Mouse (Mus musculus) T-cell, adult 2 months (primary cell): ENCODE measurements around the gene Vmn2r90.
A peak's percentile ranks its signal among the peaks of the same experiment; 100 is the strongest.
"Not testable (repeated sequence)": the region's sequence is repeated elsewhere in the genome, so short reads cannot be mapped to it uniquely, and the experiment has no call there.

Experiments used
- DNase-seq: peaks from one replicate; pipeline ENCODE4 v3.0.0; 2022; ENCODE audit warnings: low spot score

Gene Vmn2r90

DNA sequence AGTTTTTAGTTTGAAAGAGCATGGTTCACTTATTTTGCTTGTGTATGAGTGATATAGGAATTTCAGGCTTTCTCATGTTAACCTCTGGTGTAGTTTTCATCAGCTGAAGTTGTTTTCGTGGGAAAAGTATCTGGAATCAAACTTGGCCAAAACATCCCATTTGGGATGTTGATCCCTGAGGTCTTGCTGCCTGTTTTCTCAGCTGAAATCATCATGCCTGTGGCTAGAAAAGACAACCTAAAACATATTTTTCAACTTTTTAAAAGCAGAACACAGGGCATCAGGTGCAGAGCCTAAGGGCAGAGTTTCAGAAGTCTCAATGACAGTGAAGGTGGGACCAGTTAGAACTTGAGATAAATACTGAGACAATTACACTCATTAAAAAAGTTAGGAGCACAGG, at the start of gene Vmn2r90:
Vmn2r90 (plus strand) TSS at position 301 of the 400 bp plus-strand sequence.
- no peak for DNase-seq

DNA sequence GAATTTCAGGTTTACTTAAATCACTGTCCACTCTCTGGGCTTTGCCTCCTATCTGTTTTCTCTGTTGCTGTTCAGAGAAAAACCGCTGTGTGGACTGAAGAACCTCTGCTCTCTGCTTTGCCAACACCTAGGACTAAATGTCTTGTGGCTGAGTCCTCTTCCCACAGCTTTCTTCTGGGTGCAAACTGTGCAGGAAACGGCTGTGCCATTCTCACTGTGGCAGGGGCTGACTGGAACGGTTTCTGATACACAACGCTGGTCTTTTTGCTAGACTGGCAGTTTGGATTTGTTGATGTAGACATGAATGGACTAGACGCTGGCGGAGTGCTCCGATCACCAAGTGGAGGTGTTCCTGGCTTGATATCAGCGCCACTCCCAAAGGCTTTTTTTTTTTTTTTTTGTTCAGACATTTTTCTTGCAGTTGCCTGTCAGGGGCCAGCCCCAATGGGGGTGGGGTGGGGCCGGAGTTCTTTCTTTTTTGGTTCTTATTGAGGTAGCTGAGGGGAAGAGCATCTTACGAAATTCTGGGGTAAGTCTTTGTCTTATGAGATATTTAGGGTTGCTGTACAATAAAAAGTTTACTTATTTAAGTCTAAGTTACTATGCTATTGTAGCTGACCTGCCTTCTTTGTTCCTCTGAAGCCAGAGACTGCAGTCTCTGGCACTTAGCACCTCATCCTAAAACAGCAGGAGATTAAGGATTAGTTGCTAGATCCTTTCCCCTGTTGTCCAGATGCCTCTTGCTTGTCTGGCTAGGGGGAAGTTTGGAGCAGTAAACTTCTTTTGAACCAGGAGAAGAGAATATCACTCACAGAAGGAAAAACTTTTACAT, 48.3 kb upstream of the Vmn2r90 start:
- DNase-seq: no peak

DNA sequence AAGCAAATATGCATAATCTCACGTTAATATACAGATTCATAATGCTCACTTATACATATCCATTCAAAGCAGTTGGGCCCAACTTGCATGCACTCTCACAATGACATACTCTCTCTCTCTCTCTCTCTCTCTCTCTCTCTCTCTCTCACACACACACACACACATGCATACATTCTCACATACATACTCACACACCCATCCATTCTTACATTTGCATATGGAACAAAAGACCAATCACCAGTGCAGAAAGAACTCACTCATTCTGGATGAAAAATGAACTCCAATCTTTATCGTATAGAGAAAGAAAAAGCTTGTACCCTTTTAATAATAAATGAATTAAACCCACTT, 47.7 kb upstream of the Vmn2r90 start:
- no peak for DNase-seq

DNA sequence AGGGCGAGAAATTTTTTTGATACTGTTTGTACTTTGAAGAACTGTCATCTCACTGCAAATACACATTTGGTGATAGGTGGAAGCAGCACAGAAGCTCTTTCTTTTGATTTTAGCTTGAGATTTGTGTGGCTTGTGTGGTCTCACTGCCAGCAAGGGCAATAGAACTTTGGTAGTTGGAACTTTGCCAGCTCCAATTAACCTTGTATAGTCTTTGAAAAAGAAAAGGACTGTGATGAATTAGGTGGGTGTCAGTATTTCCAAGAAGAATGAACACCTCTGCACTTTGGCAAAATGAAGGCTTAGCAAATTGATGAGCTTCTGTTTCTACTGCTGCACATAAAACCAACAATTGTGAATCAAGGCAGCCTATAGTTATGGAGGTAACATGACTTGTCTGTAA, 24.8 kb upstream of the Vmn2r90 start:
- DNase-seq: no peak

DNA sequence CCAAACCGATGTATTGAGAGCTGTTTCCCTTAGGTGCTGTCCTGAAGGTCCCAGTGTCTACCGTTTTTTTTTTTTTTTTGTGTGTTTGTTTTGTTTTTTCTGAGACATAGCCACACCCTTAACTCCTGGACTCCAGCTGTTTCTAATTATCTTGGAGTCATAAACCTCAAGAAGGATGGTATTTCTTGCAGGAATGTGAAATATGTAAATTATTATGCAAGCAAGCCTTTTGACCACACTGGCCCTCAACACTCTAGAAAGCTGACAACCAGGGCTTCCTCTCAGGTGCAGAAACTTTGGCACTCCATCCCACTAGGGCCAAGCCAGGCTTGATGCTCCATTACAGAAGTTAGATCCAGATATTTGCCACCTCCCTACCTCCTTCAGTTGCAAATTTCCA, 12.9 kb upstream of the Vmn2r90 start:
- no peak for DNase-seq

DNA sequence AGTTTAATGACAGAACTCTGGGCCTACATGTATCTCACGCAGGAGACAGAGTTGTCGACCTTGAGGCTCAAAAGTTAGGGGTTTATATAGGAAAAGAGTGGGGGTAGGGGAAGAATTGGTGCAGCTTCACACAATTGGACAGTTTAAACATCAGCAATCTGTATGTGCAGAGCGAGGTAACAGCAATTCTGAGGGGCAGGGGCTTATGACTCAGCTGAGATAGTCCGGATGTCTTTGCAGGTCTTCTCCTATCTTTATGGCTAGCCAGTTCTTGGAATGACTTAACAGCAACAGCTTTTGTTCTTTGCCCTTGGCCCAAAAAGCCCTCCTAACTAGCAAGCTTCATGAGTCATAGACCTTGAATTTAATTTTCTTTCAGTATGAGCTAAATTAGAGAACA, 28.8 kb downstream of the Vmn2r90 start:
- not testable (repeated sequence) for DNase-seq

DNA sequence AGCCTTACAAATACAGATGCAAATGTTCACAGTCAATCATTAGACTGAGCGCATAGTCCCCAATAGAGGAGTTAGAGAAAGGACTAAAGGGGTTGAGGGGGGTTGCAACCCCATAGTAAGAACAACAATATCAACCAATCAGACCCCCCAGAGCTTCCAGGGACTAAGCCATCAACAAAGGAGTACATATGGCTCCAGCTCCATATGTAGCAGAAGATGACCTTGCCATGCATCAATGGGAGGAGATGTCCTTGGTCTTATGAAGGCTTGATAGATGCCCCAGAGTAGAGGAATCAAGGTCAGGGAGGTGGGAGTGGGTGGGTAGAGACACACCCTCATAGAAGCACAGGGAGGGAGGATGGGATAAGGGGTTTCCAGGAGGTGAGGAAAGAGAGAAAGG, 35.1 kb downstream of the Vmn2r90 start:
- DNase-seq: no peak

DNA sequence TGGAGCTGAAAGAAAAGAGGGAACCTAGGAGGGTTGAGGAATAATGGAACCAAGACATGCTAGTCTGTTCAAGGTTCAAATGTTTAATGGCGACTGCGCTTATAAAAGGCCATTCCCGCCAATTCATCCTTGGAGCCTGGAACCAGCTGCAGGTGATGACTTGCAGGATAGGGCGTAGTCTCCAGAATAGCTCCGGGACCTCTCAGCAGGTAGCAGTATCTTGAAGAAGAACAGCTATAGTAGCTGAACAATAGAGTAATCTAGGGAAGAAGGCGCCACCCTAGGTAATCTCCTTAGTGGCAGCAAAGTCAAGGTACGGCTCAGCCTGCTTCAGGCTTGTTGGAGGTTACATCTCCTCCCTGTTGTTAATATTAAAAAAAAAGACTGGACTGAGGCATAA, 35.8 kb downstream of the Vmn2r90 start:
- DNase-seq: not testable (repeated sequence)

DNA sequence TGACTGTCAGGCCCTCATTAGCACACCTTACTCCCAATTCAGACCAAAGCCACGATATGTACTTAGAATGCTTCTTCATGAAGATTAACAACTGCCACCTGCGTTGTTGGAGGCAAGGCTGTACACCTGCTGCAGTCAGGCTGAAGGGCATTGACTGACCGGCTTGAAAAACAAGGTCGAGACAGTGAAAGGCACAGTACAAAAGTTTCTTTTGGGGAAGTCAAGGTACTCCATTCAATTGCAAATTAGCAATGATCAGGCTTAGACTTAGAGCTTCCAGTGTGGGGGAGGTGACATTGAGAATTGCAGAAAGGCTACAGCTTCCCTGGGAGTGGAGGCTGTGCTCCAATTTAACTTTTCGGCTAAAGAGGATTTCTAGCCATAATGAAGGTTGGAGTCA, 36.4 kb downstream of the Vmn2r90 start:
- DNase-seq: not testable (repeated sequence)

DNA sequence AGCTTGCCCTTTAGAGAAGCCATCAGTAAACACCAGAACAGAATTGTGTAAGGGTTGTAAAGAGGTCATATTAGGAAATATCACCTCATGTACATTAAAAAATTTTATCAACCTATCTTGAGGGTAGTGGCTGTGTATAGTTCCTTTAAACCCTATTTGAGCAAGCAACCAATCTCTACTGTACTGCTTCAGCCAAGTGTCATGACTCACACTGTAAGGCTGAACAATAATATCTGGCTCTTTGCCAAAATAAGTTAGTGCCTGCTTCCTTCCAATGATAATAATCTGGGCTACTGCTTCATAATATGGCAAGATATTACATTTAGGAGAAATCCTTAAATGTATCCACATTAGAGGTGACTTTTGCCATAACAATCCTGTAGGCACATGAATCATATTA, 38.0 kb downstream of the Vmn2r90 start:
- not testable (repeated sequence) for DNase-seq

DNA sequence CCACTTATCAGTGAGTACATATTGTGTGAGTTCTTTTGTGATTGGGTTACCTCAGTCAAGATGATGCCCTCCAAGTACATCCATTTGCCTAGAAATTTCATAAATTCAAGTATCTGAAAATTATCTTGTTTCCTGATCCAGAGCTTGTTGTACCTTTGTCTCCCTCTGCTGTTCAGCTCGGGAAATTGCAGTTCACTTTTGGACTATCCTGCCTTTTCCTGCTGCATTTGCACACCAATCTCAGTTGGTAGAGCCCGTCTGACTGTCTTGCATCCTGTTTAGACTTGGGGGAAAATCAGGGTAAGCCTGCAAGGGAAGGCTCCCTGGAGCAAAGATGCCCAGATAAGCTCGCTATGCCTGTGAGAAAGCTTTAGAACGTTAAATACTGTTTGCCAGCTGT, 45.8 kb downstream of the Vmn2r90 start:
- DNase-seq: peak; percentile 31

DNA sequence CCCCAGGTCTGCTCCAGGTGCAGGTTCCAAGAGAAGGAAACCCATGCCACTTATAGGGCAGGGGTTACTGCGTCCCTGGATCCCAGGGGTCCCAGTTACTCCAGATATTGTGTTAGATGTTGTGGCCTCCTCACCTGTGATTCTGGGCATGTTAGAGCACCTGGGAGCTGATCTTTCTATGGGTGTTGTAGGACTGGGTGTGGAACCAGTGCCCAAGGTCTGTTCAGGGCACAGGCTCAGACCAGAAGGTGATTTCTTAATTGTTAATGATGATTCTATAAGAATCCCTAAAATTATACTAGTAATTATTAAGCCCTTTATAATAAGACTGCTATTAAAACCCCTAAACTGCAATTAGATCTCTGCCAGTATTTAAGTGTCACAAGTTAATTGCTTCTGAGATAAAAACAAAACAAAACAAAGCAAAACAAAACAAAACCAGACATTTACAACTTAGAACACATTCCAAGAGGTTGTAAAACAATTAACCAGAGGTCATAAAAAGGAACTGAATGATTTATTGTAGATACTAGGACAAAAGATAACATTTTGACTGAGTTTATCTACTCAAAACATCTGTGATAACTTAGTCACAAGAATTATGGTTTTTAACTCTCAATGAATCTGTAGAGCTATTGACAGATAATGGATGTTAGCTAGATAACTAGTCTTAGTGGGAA, 59.2 kb downstream of the Vmn2r90 start:
- no peak for DNase-seq

DNA sequence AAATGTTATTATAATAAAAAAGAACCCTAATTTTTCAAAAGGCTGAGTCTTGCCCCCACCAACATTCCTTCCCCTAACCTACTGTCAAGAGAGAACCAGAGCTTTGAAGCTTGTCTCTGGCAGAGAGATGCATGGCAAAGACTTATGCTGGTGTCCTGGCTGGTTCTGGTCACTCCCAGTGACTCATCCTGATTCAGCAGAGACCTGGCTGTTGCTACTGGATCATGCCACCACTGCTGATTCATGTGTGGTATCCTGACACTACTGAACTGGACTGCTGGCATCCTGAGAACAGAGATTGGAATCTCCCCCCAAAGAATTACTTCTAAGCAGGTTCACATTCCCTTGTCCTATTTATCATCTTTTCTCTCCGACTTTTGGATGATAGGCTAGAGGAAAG, 60.7 kb downstream of the Vmn2r90 start:
- no peak for DNase-seq

DNA sequence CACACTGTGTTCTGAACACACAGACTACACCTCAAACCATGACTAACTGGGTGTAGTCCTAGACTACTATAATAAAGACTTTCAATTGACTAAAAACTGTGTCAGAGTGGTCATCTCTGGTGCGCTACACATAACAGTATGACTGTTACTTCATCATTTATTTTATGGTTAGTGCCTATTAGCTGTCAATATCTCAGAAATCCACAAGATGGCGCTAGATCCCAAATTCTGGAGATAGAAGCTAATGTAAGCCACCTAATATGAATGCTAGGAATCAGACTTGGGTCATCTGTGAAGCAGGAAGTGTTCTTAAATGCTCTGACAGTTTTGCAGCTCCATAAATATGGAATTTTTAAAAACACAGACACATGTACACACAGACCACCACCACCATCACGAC, 62.9 kb downstream of the Vmn2r90 start:
- DNase-seq: peak; percentile 13
